Mouse (Mus musculus): ENCODE data around the gene Zfp760.
A peak's percentile ranks its signal among the peaks of the same experiment; 100 is the strongest.
"Not testable (repeated sequence)": the region's sequence is repeated elsewhere in the genome, so short reads cannot be mapped to it uniquely, and the experiment has no call there.

Zfp760 gene

DNA sequence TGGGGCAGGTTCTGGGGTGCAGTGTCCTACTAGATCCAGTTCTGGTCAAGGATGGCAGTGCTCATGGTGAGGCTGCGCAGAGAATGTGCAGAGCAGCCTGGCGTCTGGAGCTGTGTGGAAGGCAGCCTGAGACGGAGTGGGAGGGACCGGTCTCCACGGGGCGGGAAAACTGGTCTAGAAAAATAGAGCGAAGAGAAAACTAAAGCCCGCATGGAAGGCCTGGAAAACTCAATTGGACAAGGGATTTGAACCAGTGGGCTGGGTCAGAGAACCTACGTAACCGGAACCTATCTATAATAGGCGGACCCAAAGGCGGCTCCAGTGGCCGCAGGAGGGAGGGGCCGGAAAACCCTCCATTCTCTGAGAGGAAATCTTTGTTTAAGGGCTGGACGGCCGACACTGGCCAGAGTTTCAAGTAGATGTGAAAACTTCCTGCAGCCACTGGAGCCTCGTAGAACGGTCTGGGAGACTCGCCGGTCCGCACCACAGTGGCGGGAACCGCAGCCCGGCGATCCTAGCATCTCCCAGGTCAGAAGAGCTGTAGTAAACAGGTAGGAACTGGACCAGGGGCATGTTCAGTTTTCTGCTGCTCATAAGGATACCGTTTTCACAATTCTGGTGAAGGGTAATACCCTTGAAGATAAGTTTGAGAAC, at the start of gene Zfp760:
Gene Zfp760, plus strand, starts transcription at position 399 of the 654 bp plus-strand sequence.
- DNase-seq: peak; percentile 95

- not testable (repeated sequence) for DNase-seq
Measured at GRCm38 (mm10) chr17:21678826-21679225, 28.7 kb upstream of the Zfp760 start.

DNA sequence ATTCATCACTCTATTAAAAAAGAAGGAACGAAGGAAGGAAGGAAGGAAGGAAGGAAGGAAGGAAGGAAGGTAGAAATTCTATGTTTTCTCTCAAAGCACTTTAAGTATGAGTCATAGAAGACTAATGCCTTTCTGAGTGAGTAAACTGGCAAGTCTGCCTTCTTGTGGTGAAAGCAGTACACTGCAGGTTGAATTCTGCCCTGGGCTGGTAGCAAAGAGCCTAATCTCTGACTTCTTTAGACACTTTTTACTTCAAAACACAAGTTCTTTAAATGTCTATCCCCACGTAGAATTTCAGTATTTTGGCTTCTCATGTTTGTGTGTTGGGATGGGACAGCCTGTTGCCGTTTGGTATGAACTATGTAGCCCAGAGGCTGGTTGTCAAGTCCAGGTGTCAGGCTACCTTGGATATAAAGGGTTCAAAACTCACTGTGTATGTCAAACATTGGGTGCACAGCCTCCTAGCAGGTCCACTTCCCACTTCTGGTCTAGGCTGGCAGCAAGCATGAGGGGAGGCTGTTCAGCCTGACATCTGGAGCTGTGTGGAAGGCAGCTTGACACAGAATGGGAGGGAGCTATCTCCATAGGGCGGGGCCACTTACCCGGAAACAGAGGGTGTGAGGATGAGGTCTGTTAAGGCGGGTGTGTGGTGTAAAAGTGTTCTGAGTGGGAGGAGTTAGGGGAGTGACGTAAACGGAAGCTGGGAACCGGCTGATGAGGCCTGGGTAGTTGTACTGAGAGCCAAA, 28.1 kb upstream of the Zfp760 start:
- DNase-seq: peak; percentile 95

GRCm38 (mm10) chr17:21680019-21680376, 27.5 kb upstream of the Zfp760 start:
- not testable (repeated sequence) for DNase-seq

DNA sequence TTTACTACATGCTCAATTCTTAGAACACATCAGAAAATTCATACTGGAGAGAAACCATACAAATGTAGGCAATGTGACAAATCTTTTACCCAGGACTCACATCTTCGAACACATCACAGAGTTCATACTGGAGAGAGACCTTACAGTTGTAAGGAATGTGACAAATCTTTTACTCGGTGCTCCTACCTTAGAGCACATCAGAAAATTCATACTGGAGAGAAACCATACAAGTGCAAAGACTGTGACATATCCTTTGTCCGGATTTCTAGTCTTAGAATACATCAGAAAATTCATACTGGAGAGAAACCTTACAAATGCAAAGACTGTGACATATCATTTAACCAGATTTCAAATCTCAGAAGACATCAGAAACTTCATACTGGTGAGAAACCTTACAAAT, 16.0 kb upstream of the Zfp760 start, which contains the start of gene Gm10226:
Gene Gm10226, plus strand, starts transcription at position 301 of the 400 bp plus-strand sequence.
- no peak for DNase-seq

- no peak for DNase-seq
Measured at GRCm38 (mm10) chr17:21693342-21693741, 14.2 kb upstream of the Zfp760 start.

DNA sequence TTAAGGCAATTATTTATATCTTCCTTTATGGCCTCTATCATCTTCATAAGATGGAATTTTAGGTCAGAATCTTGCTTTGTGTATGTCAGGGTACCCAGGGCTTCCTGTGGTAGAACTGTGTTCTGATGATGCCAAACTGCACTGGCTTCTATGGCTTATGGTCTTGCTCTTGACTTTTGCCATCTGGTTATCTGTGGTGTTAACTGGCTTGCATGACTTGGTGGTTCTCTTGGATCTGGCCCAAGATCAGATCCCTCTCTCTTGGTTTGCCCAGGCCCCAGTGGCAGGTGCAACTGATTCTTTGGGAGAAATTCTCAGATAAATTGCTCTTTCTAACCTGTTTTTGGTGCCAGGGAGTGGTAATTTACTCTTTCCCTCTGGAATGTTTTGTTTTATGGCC, 11.5 kb upstream of the Zfp760 start:
- no peak for DNase-seq

DNA sequence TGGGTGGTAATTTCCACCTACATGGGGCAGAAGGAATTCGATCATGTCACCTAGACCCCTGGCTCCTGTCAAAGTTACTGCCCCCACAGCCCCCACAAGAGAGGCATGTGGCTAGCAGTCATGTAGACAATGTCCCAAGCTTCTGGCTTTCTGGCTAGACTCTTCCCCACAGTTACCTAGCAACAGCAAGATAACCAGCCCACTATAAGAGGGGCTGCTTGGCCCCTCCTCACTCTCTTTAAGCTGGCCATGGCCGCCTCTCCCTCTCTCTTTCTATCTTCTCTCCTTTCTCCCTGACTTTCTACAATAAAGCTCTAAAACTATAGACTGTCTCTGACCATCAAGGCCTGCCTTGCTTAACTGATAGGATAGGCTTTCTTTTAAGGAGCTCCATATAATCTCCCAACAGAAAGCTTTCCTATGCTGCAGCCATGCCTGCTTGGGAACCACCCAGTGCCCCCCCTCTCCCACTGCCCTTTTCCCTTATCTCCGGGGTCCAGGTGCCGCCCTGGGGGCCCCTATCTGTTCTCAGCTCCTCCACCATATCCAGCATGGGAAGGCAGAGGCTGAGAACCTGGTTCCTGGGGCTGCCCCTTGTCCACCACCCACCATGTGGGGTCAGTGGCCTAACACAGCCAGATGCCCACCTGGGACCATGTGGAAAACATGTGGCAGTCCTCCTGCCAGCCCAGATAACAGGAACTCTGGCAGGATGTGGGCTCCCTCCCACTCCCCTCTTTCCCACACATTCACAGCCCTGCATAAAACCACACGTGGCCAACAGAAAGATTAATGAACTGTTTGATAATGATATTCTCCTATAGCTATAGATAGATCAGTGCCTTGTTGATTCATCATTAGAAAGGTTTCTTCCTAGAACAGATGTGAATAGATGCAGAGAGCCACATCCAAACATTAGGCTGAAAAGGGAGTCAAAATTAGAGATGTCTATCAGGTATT, 5.0 kb upstream of the Zfp760 start:
- no peak for DNase-seq

DNA sequence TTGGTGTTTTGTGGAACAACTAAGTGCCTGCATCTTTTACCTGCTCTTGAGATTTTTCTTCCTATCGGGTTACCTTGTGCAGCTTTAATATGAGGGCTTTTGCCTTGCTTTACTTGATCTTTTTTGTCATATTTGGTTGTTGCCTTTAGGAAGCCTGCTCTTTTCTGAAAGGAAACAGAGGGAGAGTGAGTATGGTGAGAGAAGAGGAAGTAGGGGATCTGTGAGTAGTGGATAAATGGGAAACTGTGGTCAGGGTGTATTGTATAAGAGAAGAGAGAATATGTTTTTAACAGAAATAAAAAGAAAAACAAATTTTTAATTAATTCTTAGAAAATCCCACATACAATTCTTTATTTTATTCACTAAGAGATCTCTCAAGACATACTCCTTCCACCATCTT, 4.1 kb upstream of the Zfp760 start:
- DNase-seq: no peak

- DNase-seq: peak; percentile 4
Measured at GRCm38 (mm10) chr17:21708401-21708800, 860 bp downstream of the Zfp760 start.

- DNase-seq: not testable (repeated sequence)
Measured at GRCm38 (mm10) chr17:21730495-21730894, 23.0 kb downstream of the Zfp760 start, which contains the start of gene Zfp229. Zfp229 (plus strand) TSS chr17:21730795.

- no peak for DNase-seq
Measured at GRCm38 (mm10) chr17:21733049-21733448, 25.5 kb downstream of the Zfp760 start.

DNA sequence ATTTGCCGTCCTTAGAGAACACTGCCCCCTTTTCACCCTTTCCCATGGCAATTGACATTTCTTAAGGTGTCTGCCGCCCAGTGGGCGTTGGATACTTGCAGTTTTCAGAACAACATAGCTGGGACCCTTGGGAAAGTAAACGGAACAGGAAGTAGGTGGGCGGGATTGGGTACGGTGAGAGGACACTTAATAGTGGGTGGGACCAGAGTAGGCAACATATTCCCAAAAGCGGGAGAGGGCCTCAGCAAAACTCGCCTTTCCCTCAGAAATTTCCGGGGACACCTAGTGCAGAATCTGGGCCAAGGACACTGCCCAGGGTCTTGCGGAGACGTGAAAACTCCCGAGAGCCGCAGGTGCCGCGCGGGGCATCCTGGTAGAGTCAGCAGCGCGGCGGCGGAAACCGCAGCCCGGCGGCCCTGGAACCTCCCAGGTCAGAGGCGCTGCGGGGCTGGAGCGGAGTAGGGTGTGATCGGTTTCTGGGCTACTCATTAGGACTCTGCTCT, 26.0 kb downstream of the Zfp760 start:
- DNase-seq: peak; percentile 88

DNA sequence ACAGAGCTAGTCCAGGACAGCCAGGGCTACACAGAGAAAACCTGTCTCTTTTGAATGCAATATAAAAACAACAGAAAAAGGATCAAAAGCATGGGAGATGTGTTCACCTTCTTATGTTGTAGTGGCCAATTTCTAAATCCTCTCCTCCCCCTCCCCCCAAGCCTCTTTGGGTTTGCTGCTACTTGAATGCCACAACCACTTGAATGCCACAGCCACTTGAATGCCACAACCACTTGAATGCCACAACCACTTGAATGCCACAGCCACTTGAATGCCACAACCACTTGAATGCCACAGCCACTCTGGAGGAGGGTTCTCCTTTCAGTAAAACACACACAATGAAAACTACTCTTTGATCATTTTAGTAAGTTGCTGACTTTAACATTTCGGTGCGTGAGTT, 45.2 kb downstream of the Zfp760 start:
- peak; percentile 15 for DNase-seq

DNA sequence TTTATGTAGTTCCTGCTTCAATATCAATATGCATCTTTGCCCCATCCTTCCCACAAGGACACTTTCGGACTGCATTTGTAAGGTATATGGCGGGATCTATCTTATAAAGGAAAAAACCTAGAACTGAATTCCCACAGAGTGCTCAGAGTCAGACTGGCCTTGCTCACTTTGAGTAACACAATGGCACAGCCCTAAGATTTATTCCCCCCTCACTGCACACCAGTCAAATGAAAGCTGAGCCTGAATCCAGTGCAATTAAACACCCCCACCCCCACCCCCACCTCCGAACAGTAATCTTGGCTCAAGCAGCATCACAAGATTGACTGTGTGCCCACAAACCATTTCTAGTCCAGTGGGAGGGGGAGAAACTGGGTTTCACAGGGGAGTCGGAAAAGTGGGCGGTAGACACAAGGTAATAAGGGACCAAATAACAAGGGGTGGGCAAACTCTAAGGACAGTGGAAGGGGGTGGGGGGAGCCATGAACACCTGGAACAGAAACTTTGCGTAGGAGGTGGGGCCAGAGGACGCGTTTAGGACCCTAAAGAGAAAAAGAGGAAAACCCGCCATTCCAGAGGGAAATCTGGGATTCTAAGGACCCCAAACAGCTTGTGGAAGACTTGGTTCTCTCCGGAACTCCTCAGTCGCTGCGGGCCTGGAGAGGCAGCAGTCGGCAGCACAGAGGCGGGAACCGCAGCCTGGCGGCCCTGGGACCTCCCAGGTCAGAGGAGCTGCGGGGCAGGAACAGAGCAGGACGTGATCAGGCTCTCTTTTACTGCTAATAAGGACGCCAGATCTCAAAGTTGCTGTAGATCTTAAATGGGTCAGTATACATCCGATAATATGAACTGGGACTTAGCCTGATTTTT, 46.0 kb downstream of the Zfp760 start:
- peak; percentile 5 for DNase-seq

DNA sequence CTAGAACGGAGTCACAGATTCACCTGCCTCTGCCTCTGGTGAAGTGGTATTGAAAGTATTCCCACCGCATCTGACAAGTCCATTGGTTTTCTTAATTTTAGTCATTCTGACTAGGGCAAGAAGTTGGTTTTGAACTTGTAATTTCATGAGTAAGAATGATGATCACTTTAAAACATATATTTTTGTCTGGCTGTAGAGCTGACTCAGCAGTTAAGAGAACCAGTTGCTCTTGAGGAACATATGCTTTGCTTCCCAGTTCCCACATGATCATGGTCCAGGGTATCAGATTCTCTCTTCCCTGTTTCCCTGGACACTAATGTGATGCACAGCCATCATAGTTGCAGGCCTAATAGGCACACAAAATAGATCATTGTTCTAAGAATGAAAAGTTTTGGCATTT, 62.8 kb downstream of the Zfp760 start:
- DNase-seq: no peak
